Mouse (Mus musculus) limb, embryonic 12.5 days (tissue): ENCODE measurements around the gene Frmd4a. TPM values are rescaled to one million over a fixed set of nuclear protein-coding genes. Genes with fewer than 3 reads are reported as not detected.

ENCODE experiments used
- ATAC-seq: fragments of 200-750 bp; cut with Nextera tagmentation; 2 replicates; pipeline ENCODE4 v1.8.0; 2017; ENCODE audit warnings: low read depth, moderate TSS enrichment; ENCODE audit not compliant: insufficient number of reproducible peaks, insufficient read depth, low FRiP score, low TSS enrichment
- H3K27ac ChIP-seq: fragments of 300-500 bp; sonication (generic); 2 replicates; pipeline ENCODE4 v1.5.1; 2016; ENCODE audit warnings: mild to moderate bottlenecking, moderate library complexity
- H3K27me3 ChIP-seq: fragments of 300-500 bp; sonication (generic); 2 replicates; pipeline ENCODE4 v1.6.1; 2016; ENCODE audit warnings: mild to moderate bottlenecking, moderate library complexity
- H3K36me3 ChIP-seq: fragments of 300-500 bp; sonication (generic); 2 replicates; pipeline ENCODE4 v1.6.1; 2016; ENCODE audit warnings: mild to moderate bottlenecking, moderate library complexity
- H3K4me1 ChIP-seq: fragments of 300-500 bp; sonication (generic); replicated peaks from 2 replicates; pipeline ENCODE4 v1.6.1; 2016
- H3K4me2 ChIP-seq: fragments of 300-500 bp; sonication (generic); 2 replicates; pipeline ENCODE4 v1.6.1; 2016; ENCODE audit warnings: mild to moderate bottlenecking, moderate library complexity
- H3K4me3 ChIP-seq: fragments of 300-500 bp; sonication (generic); replicated peaks from 2 replicates; pipeline ENCODE4 v1.5.1; 2016; ENCODE audit warnings: mild to moderate bottlenecking
- H3K9ac ChIP-seq: fragments of 300-500 bp; sonication (generic); replicated peaks from 2 replicates; pipeline ENCODE4 v1.6.1; 2016; ENCODE audit warnings: mild to moderate bottlenecking, moderate library complexity
- H3K9me3 ChIP-seq: fragments of 300-500 bp; sonication (generic); 2 replicates; pipeline ENCODE4 v1.6.1; 2016; ENCODE audit warnings: mild to moderate bottlenecking, moderate library complexity
- WGBS: fragments of 180-500 bp; shearing (Covaris S2); methylation state at CpG from one replicate; pipeline ENCODE4 v1.1.7; 2016; 5-methylcytosine and 5-hydroxymethylcytosine counted together
- polyA plus RNA-seq: library from polyadenylated mRNA; unstranded; fragments of >200 nt; fragmentation: Nextera tagmentation; extraction: Ambion mirVana; gene quantifications from 2 replicates; pipeline ENCODE4 v1.2.1, GENCODE M21; 2016

The Frmd4a gene
- polyA plus RNA-seq, 1 experiment from 2014 or later, result 69.3 TPM

- no peak for ATAC-seq
- H3K36me3 ChIP-seq, result no peaks in the 10 kb centered on the region
- 83% methylated on average over 2 of the region's 2 CpGs for WGBS
- H3K4me2 ChIP-seq, result no peak overlapping the region
- no peaks in the 10 kb centered on the region for H3K27me3 ChIP-seq
- H3K4me1 ChIP-seq, result no peaks in the 10 kb centered on the region
- H3K9ac ChIP-seq, result no peak overlapping the region
- H3K4me3 ChIP-seq, result no peak overlapping the region
- H3K9me3 ChIP-seq, result no peaks in the 10 kb centered on the region
- H3K27ac ChIP-seq, result no peak overlapping the region
Observed at GRCm38 (mm10) chr2:4660677-4661076, 643.2 kb downstream of the Frmd4a start.
